ENCODE assay signal across 15 mouse cellular contexts in the genomic region with DNA sequence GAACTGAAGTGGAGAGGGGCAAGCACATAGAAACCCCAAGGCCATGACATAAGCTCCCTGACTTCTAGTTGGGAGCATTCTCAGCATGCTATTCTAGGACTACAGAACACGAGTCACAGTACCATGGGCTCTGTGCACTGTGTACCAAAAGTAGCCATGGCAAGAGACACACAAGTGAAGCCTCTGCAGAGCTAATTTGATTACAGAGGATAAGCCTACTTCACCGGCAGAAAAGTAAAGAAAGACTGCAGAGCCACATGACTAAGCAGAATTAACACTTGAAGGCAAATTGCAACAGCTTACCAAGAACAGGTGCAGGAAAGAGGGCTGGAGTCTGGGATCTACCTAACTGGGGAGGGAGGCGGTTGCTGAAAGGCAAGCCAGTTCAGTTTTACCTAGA.
DNase-seq lines count a peak whose midpoint lies in the region.
"Had no signal": no experiment of that assay in that cellular context is flagged by ENCODE, and none has a peak within 500 bp of the region (broad histone marks: within the 10 kb centered on the region; RNA-seq: fewer than 3 reads in every experiment).

No protein-coding gene starts in this region.

- intact Hi-C loops in gastrocnemius, postnatal 14 days (cut with DNase I; ENCODE audit: low total_unique reads) = no loop called here

- DNase-seq in retina, postnatal 1 day = peak; percentile 17
- no peak for DNase-seq in retina, embryonic 14.5 days (ENCODE audit: low spot score)
- DNase-seq in fat pad, adult 2 months (ENCODE audit: extremely low read depth, low read depth, low spot score) = peak; percentile 34
- peak; percentile 65 for DNase-seq in lung, postnatal 25 days (ENCODE audit: low spot score)
- DNase-seq in gastrocnemius, postnatal 14 days = no peak
- no peak for DNase-seq in left cerebral cortex, adult 11 months (ENCODE audit: low spot score)
- DNase-seq in adrenal gland, adult 18-20 months (ENCODE audit: low spot score in 2 of 2) = no peak
- DNase-seq: adrenal gland, adult 2 months; cerebellum, adult 11-12 months; gastrocnemius, postnatal 10 days; heart, postnatal 14 days; kidney, adult 8-10 months; kidney, postnatal 36 days; right cerebral cortex, postnatal 4 days; thymus, adult 18-20 months had no signal

Comparison
In these comparisons a context has a peak if more than half of its experiments do, and no peak if none do; other contexts are left out.
1. DNase-seq: peak in retina, postnatal 1 day (single experiment), fat pad, adult 2 months (single experiment) and lung, postnatal 25 days (single experiment); none in retina, embryonic 14.5 days (single experiment), gastrocnemius, postnatal 14 days (single experiment), left cerebral cortex, adult 11 months (single experiment) and adrenal gland, adult 18-20 months (0 of 2).